Mouse (Mus musculus) forebrain, embryonic 11.5 days (tissue): ENCODE data around the gene Mpnd. TPM values are rescaled to one million over a fixed set of nuclear protein-coding genes. Genes with fewer than 3 reads are reported as not detected.

Experiments
- ATAC-seq: fragments of 200-750 bp; cut with Nextera tagmentation; replicated peaks from 2 replicates; pipeline ENCODE4 v1.8.0; 2017; ENCODE audit warnings: moderate TSS enrichment; ENCODE audit not compliant: low FRiP score
- DNase-seq: peaks from one replicate; pipeline ENCODE4 v3.0.0-alpha.2; 2017; ENCODE audit warnings: low spot score
- H3K27ac ChIP-seq: fragments of 300-500 bp; sonication (generic); 2 replicates; pipeline ENCODE4 v1.5.1; 2014; ENCODE audit warnings: low read depth, low read length
- H3K27me3 ChIP-seq: fragments of 300-500 bp; sonication (generic); 2 replicates; pipeline ENCODE4 v1.6.1; 2014; ENCODE audit warnings: mild to moderate bottlenecking, low read length, mixed read lengths; ENCODE audit not compliant: control insufficient read depth, insufficient read depth
- H3K36me3 ChIP-seq: fragments of 300-500 bp; sonication (generic); 2 replicates; pipeline ENCODE4 v1.6.1; 2014; ENCODE audit warnings: mild to moderate bottlenecking, low read length, moderate library complexity, mixed read lengths; ENCODE audit not compliant: control insufficient read depth, insufficient read depth
- H3K4me1 ChIP-seq: fragments of 300-500 bp; sonication (generic); replicated peaks from 2 replicates; pipeline ENCODE4 v1.6.1; 2014; ENCODE audit warnings: low read length, mixed read lengths; ENCODE audit not compliant: control insufficient read depth, insufficient read depth
- H3K4me2 ChIP-seq: fragments of 300-500 bp; sonication (generic); 2 replicates; pipeline ENCODE4 v1.6.1; 2014; ENCODE audit warnings: low read depth, mild to moderate bottlenecking, low read length, moderate library complexity, mixed read lengths; ENCODE audit not compliant: severe bottlenecking
- H3K4me3 ChIP-seq: fragments of 300-500 bp; sonication (generic); 2 replicates; pipeline ENCODE4 v1.5.1; 2014; ENCODE audit warnings: low read depth, low read length
- H3K9ac ChIP-seq: fragments of 300-500 bp; sonication (generic); 2 replicates; pipeline ENCODE4 v1.6.1; 2014; ENCODE audit warnings: low read length
- H3K9me3 ChIP-seq: fragments of 300-500 bp; sonication (generic); 2 replicates; pipeline ENCODE4 v1.6.1; 2016; ENCODE audit warnings: low read length, mixed read lengths; ENCODE audit not compliant: control insufficient read depth
- WGBS: fragments of 180-500 bp; shearing (Covaris S2); extraction: QIAGEN DNeasy Blood & Tissue Kit; methylation state at CpG from one replicate; pipeline ENCODE4 v1.1.7; 2014; 5-methylcytosine and 5-hydroxymethylcytosine counted together
- polyA plus RNA-seq: library from polyadenylated mRNA; unstranded; fragments of >200 nt; fragmentation: Nextera tagmentation; extraction: Ambion mirVana; gene quantifications from 2 replicates; pipeline ENCODE4 v1.2.1, GENCODE M21; 2014

Mpnd gene
- polyA plus RNA-seq, 1 experiment from 2014 or later, result 164 TPM

GRCm38 (mm10) chr17:55996007-55996406, 9.5 kb upstream of the Mpnd start:
- H3K4me1 ChIP-seq, result 0 out of 2 replicates have a peak, but pooled peaks cover 2% of the 10 kb centered on the region
- H3K4me3 ChIP-seq, result no peak overlapping the region
- H3K36me3 ChIP-seq, result no peaks in the 10 kb centered on the region; the same call in 1 of the 2 replicates
- no peaks in the 10 kb centered on the region; the same call in 1 of the 2 replicates for H3K9me3 ChIP-seq
- DNase-seq, result no peak
- peaks cover 5% of the 10 kb centered on the region; the same call in 1 of the 2 replicates for H3K27me3 ChIP-seq
- H3K4me2 ChIP-seq, result no peak overlapping the region
- no peak overlapping the region for H3K27ac ChIP-seq
- WGBS, result 90% methylated on average over 15 of the region's 15 CpGs
- no peak for ATAC-seq
- H3K9ac ChIP-seq, result no peak overlapping the region

GRCm38 (mm10) chr17:55999794-56000499, 5.6 kb upstream of the Mpnd start:
- Histone ChIP-seq H3K9ac (no peak overlapping the region), H3K9me3 (no peaks in the 10 kb centered on the region; the same call in 1 of the 2 replicates), H3K4me1 (0 out of 2 replicates have a peak, but pooled peaks cover 2% of the 10 kb centered on the region), H3K27ac (no peak overlapping the region), H3K36me3 (no peaks in the 10 kb centered on the region; the same call in 1 of the 2 replicates), H3K27me3 (peaks cover 5% of the 10 kb centered on the region; the same call in 1 of the 2 replicates), H3K4me3 (peak overlapping the region; percentile 7; the same call in 1 of the 2 replicates), H3K4me2 (peak overlapping the region; percentile 37; the same call in 1 of the 2 replicates)
- WGBS, result 6% methylated on average over 30 of the region's 30 CpGs
- DNase-seq, result no peak
- peak; percentile 39; the same call in 1 of the 2 replicates for ATAC-seq

- Histone ChIP-seq H3K27me3 (peaks cover 5% of the 10 kb centered on the region; the same call in 1 of the 2 replicates), H3K27ac (no peak overlapping the region), H3K9me3 (no peaks in the 10 kb centered on the region; the same call in 1 of the 2 replicates), H3K36me3 (no peaks in the 10 kb centered on the region), H3K4me2 (no peak overlapping the region), H3K9ac (no peak overlapping the region), H3K4me3 (no peak overlapping the region), H3K4me1 (0 out of 2 replicates have a peak, but pooled peaks cover 2% of the 10 kb centered on the region)
- ATAC-seq (no peak), DNase-seq (no peak)
- 90% methylated on average over 3 of the region's 3 CpGs for WGBS
Measured at GRCm38 (mm10) chr17:56003000-56003399, 2.5 kb upstream of the Mpnd start.

- peaks cover 3% of the 10 kb centered on the region; the same call in 1 of the 2 replicates for H3K36me3 ChIP-seq
- H3K4me3 ChIP-seq, result no peak overlapping the region
- no peak for DNase-seq
- no peak overlapping the region for H3K4me2 ChIP-seq
- ATAC-seq, result no peak
- H3K9me3 ChIP-seq, result no peaks in the 10 kb centered on the region
- H3K27me3 ChIP-seq, result no peaks in the 10 kb centered on the region
- H3K4me1 ChIP-seq, result peaks cover 8% of the 10 kb centered on the region; the same call in 1 of the 2 replicates
- no peak overlapping the region for H3K27ac ChIP-seq
- no peak overlapping the region for H3K9ac ChIP-seq
- WGBS, result 46% methylated on average over 10 of the region's 10 CpGs
Measured at GRCm38 (mm10) chr17:56006956-56007355, 1.4 kb downstream of the Mpnd start.

- no peak for DNase-seq
- H3K27ac ChIP-seq, result peak overlapping the region; percentile 94
- peak overlapping the region; percentile 78; the same call in 1 of the 2 replicates for H3K4me3 ChIP-seq
- WGBS, result 38% methylated on average over 12 of the region's 14 CpGs
- H3K4me2 ChIP-seq, result peak overlapping the region; percentile 99
- peak overlapping the region; percentile 42; the same call in 1 of the 2 replicates for H3K9ac ChIP-seq
- peaks cover 8% of the 10 kb centered on the region; the same call in 1 of the 2 replicates for H3K4me1 ChIP-seq
- H3K9me3 ChIP-seq, result no peaks in the 10 kb centered on the region
- H3K27me3 ChIP-seq, result no peaks in the 10 kb centered on the region
- peaks cover 5% of the 10 kb centered on the region; the same call in 1 of the 2 replicates for H3K36me3 ChIP-seq
- no peak; the same call in 1 of the 2 replicates for ATAC-seq
Measured at GRCm38 (mm10) chr17:56007444-56008355, 2.2 kb downstream of the Mpnd start.

DNA sequence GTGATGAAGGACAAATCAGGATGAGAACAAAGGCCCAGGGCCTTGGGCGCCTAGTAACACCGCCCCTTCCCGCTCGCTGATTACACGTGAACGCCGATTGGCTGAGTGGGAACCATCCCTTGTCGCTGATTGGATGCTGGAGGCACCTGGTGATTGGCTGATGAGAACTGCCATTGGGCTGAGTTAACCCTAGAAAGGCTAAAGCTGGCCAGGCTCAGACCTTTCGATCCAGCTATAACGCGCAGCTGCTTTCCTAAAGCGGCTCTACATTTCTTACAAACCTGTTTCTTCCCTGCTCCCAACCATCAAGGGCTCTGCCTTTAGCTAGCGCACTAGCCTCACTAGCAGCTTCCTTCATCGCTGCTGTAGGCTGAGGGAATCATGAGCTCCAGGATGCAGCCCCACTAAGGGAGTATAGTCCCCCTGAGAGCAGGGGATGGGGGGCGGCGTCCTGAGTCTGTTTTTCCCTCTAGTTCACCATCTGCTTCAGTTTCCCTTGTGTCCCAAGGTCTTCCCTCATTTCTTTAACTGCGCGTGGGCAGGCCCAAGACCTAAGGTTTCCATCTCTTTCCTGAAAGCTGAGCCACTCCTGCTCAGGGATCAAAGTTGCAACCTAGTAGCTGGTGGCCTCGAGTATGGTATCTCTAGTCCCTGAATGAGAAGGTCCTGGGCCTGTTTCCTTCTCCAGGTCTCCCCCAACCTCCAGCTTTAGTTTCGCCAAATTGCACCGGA, 3.0 kb downstream of the Mpnd start:
- peak overlapping the region; percentile 99 for H3K4me2 ChIP-seq
- DNase-seq, result peak; percentile 96
- peak overlapping the region; percentile 78 for H3K4me3 ChIP-seq
- peak overlapping the region; percentile 83 for H3K9ac ChIP-seq
- under 1% methylated on average over 21 of the region's 21 CpGs for WGBS
- H3K27me3 ChIP-seq, result no peaks in the 10 kb centered on the region
- peaks cover 8% of the 10 kb centered on the region; the same call in 1 of the 2 replicates for H3K4me1 ChIP-seq
- H3K9me3 ChIP-seq, result no peaks in the 10 kb centered on the region
- peak; percentile 94 for ATAC-seq
- H3K27ac ChIP-seq, result peak overlapping the region; percentile 94
- peaks cover 5% of the 10 kb centered on the region; the same call in 1 of the 2 replicates for H3K36me3 ChIP-seq

GRCm38 (mm10) chr17:56009088-56009961, 3.8 kb downstream of the Mpnd start:
- Histone ChIP-seq H3K27ac (peak overlapping the region; percentile 94), H3K4me3 (peak overlapping the region; percentile 78), H3K27me3 (no peaks in the 10 kb centered on the region), H3K4me1 (peaks cover 8% of the 10 kb centered on the region; the same call in 1 of the 2 replicates), H3K36me3 (peaks cover 5% of the 10 kb centered on the region; the same call in 1 of the 2 replicates), H3K4me2 (peak overlapping the region; percentile 99), H3K9me3 (no peaks in the 10 kb centered on the region), H3K9ac (peak overlapping the region; percentile 83)
- ATAC-seq, result peak; percentile 90
- 2% methylated on average over 60 of the region's 62 CpGs for WGBS
- peak; percentile 96 for DNase-seq
